Mouse (Mus musculus) layer of hippocampus, adult 11-12 months (tissue): ENCODE measurements around the gene Ptgfrn.

Source experiments
- DNase-seq: peaks from one replicate; pipeline ENCODE4 v3.0.0; 2022; ENCODE audit warnings: low spot score

Ptgfrn gene

DNA sequence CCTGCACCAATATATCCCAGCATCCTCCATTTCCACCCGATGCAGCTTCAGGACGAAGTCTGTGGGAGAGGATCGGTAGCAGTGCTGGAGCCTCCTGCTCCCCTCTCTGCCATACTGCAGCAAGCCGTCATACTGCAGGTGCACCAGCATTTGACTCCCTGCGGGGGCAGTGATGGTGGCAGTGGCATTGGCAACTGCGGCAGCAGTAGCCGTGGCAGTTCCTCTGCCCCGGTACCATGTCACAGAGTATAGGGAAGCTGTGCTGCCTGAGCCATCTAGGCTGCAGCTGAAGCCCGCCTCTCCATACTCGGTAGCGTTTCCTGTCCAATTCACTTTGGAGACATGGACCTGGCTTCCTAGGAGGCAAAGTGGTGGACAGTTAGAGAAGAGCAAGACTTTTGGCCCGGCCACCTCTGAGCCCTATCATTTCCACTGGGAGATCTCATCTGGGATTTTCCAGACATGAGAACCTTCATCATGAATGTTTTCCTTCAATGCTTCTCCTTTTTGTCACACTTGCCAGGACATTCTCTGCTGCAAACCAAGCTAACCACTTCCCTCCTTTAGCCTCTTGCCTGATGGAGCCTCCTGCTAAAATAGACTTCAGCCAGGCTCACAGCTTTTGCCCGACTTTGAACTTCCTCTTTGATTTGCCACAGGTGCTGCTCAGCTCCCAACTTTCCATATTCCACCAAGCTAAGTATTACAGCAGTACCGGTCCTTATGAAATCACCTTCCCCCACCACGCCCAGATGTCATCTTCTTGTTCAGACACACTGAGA, 106.3 kb downstream of the Ptgfrn start:
- no peak for DNase-seq

DNA sequence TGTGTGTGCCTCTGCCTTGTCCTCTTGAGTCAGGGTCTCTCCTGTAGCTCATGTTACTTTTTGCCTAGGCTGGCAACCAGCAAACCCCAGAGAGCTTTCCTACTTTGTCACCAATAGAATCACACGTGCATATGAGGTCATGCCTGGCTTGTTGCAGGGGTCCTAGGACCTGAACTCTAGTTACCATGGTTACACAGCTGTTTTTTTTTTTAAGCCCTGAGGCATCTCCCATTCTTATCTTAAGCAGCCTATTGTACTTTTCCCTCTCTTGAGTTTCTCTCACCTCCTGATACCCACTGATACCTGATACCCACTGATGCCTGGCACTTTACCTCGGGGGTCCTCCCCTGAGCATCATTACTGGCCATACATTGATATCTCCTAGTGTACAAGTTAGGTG, 110.3 kb downstream of the Ptgfrn start:
- no peak for DNase-seq

GRCm38 (mm10) chr3:100998904-100999340, 111.2 kb downstream of the Ptgfrn start:
- DNase-seq, result peak; percentile 85

DNA sequence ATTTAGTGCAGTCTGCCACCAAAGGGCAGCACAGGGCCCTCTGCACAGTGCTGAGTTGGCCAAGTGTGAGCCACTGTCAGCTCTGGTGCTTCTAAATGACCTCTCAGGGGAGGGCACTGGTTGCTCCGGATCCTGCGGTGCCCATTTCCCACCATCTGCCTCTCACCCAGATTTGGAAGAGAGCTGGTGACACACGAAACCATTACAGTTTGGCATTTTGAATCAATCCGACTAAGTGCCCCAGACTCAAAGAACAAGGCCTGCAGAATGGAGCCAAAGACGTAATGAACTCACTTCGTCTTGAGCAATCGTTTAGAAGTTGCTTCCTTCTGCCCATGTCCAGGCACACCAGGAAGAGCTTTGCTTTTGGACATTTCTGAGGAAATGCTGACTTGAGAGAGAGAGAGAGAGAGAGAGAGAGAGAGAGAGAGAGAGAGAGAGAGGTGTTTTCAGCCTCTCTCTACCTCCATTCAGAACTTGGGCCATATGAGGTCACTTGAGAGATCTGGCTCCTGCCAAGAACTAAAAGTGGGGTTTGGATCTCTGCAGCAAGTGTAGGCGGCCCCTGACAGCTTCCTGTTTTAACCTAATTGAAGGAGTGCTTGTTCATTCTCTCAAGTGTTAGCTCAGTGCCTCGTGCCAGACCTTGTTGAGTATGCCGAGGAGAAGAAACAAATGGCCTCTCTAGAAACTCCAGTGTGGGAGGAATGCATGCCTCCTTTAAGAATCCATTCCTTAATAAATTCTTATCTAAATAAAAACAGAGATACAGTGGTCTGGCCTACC, 112.1 kb downstream of the Ptgfrn start:
- peak; percentile 45 for DNase-seq

DNA sequence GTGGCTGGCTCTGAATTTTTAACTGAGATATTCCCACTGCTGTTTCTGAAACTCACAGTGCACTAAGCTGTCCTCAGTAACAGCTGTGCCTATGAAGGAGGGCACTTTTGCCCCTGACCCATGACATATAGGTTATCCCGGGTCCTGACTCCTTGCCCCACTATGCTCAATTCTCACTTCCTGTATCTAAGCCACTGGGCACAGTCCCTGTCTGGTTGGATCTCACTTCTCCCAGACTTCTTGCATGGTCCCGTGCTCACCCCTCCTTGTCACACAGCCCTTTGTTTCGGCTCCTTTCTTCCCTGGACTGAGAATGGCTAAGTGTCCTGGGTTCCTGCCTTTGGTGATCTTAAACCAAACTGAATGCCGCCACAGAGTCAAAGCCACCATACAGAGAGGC, 115.8 kb downstream of the Ptgfrn start:
- no peak for DNase-seq

- peak; percentile 27 for DNase-seq
Measured at GRCm38 (mm10) chr3:100993718-100994117, 116.4 kb downstream of the Ptgfrn start.

DNA sequence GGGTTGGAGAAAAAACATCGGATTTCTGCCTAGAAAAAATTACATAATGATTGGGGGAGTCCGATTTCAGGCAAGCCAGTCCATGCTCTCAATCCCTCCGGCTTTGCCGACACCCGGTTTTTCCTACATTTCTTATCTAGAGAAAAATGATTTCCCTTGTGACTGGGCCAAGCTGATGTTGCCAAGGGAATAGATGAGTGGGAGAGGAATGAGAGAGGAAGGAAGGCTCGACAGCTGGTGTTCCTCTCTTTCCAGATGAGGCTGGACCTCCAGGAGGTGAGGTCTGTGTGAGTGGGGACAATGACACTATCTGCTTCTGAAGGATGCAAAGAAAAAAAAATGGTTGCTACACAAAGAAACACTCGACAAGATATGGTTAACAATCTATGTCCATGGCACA, 116.9 kb downstream of the Ptgfrn start:
- DNase-seq, result no peak
